Mouse (Mus musculus) CH12.LX (cell line): ENCODE results near the gene Rlbp1. TPM values are rescaled to one million over a fixed set of nuclear protein-coding genes. Genes with fewer than 3 reads are reported as not detected.
A peak's percentile ranks its signal among the peaks of the same experiment; 100 is the strongest.

ENCODE experiments used
- DNase-seq: peaks from one replicate; pipeline ENCODE4 v3.0.0-alpha.2; 2013; ENCODE audit errors: extremely low read depth
- H3K27ac ChIP-seq: 2 replicates; pipeline ENCODE4 v1.5.1; 2012; ENCODE audit warnings: low read depth, mild to moderate bottlenecking, control low read depth, moderate library complexity; ENCODE audit not compliant: insufficient read depth
- H3K27me3 ChIP-seq: replicated peaks from 2 replicates; pipeline ENCODE3; 2012; ENCODE audit warnings: inconsistent platforms
- H3K36me3 ChIP-seq, 2 experiments: replicated peaks in 1 of 2; 2 replicates each; pipeline versions ENCODE3 to v1.6.1; 2012; ENCODE audit warnings: inconsistent platforms in 1 of 2, low read length in 1 of 2, mild to moderate bottlenecking in 1 of 2, mixed read lengths in 1 of 2, moderate library complexity in 1 of 2; ENCODE audit not compliant: control insufficient read depth in 1 of 2, insufficient read depth in 1 of 2
- H3K4me1 ChIP-seq, 2 experiments: 2 replicates each; pipeline ENCODE4 v1.6.1; 2012; ENCODE audit warnings: inconsistent platforms in 1 of 2, moderate library complexity in 1 of 2; ENCODE audit not compliant: insufficient read depth in 2 of 2, control insufficient read depth in 1 of 2
- H3K4me2 ChIP-seq: 2 replicates; pipeline ENCODE4 v1.6.1; 2012; ENCODE audit warnings: low read depth, mild to moderate bottlenecking, control low read depth; ENCODE audit not compliant: poor library complexity, insufficient read depth, severe bottlenecking
- H3K4me3 ChIP-seq, 3 experiments: fragments of 150-350 bp in 1 of 3; sonication (generic) in 1 of 3; replicated peaks in 1 of 3; 2 replicates each; pipeline versions ENCODE3 to v1.5.1; 2011 to 2012; ENCODE audit warnings: low read depth in 2 of 3, low read length in 2 of 3, mild to moderate bottlenecking in 2 of 3, moderate library complexity in 2 of 3, control low read depth in 1 of 3, improper control_type of control experiment in 1 of 3, inconsistent platforms in 1 of 3, mixed read lengths in 1 of 3; ENCODE audit not compliant: poor library complexity in 1 of 3
- H3K79me2 ChIP-seq: replicated peaks from 2 replicates; pipeline ENCODE4 v1.6.1; 2012; ENCODE audit warnings: mild to moderate bottlenecking, moderate library complexity; ENCODE audit not compliant: control insufficient read depth, poor library complexity, insufficient read depth, severe bottlenecking; ENCODE audit errors: extremely low read depth
- H3K9ac ChIP-seq: 2 replicates; pipeline ENCODE4 v1.6.1; 2012; ENCODE audit warnings: low read depth, mild to moderate bottlenecking, control low read depth, moderate library complexity; ENCODE audit not compliant: insufficient read depth
- H3K9me3 ChIP-seq: replicated peaks from 2 replicates; pipeline ENCODE3; 2012; ENCODE audit warnings: low read length, inconsistent platforms, mixed read lengths
- BHLHE40 ChIP-seq: IDR thresholded peaks from 2 replicates; pipeline ENCODE4 v1.6.1; 2011; ENCODE audit warnings: mild to moderate bottlenecking, low read depth, low read length, improper control_type of control experiment
- CHD2 ChIP-seq: IDR thresholded peaks from 2 replicates; pipeline ENCODE4 v1.6.1; 2011; ENCODE audit warnings: low read length, improper control_type of control experiment
- ELF1 ChIP-seq: IDR thresholded peaks from 2 replicates; pipeline ENCODE4 v1.6.1; 2014; ENCODE audit warnings: low read depth, mild to moderate bottlenecking, inconsistent platforms, low read length, improper control_type of control experiment
- IRF4 ChIP-seq: IDR thresholded peaks from 2 replicates; pipeline ENCODE4 v1.6.1; 2014; ENCODE audit warnings: low read depth, mild to moderate bottlenecking, inconsistent platforms, low read length, improper control_type of control experiment
- JUND ChIP-seq: conservative IDR thresholded peaks from 2 replicates; pipeline ENCODE4 v1.6.1; 2011; ENCODE audit warnings: low read depth, low read length, improper control_type of control experiment
- MAX ChIP-seq: IDR thresholded peaks from 2 replicates; pipeline ENCODE4 v1.6.1; 2011; ENCODE audit warnings: low read length, improper control_type of control experiment
- MEF2A ChIP-seq: IDR thresholded peaks from 2 replicates; pipeline ENCODE4 v1.6.1; 2014; ENCODE audit warnings: low read depth, mild to moderate bottlenecking, inconsistent platforms, low read length, improper control_type of control experiment, borderline replicate concordance
- NRF1 ChIP-seq: IDR thresholded peaks from 2 replicates; pipeline ENCODE4 v1.6.1; 2014; ENCODE audit warnings: low read depth, mild to moderate bottlenecking, inconsistent platforms, low read length, improper control_type of control experiment, moderate library complexity
- SIN3A ChIP-seq: IDR thresholded peaks from 2 replicates; pipeline ENCODE4 v1.6.1; 2012; ENCODE audit warnings: low read length, improper control_type of control experiment, inconsistent platforms
- SMC3 ChIP-seq: IDR thresholded peaks from 2 replicates; pipeline ENCODE4 v1.6.1; 2011; ENCODE audit warnings: low read depth, low read length, improper control_type of control experiment
- TCF12 ChIP-seq: IDR thresholded peaks from 2 replicates; pipeline ENCODE4 v1.6.1; 2014; ENCODE audit warnings: low read depth, mild to moderate bottlenecking, inconsistent platforms, low read length, improper control_type of control experiment
- UBTF ChIP-seq: IDR thresholded peaks from 2 replicates; pipeline ENCODE4 v1.6.1; 2012; ENCODE audit warnings: low read depth, mild to moderate bottlenecking, inconsistent platforms, low read length, improper control_type of control experiment, moderate library complexity
- ZC3H11A ChIP-seq: IDR thresholded peaks from 2 replicates; pipeline ENCODE4 v1.6.1; 2012; ENCODE audit warnings: low read depth, mild to moderate bottlenecking, inconsistent platforms, low read length, improper control_type of control experiment
- ZNF384 ChIP-seq: IDR thresholded peaks from 2 replicates; pipeline ENCODE4 v1.6.1; 2012; ENCODE audit warnings: low read depth, low read length, improper control_type of control experiment, inconsistent platforms
- dilution Hi-C: fragments of 300-500 bp; cut with MboI; formaldehyde crosslinking; loops from 2 replicates; pipeline ENCODE4 v1.14.3; 2020; ENCODE audit warnings: low sequenced_read_pairs; ENCODE audit not compliant: extremely low pct_unique_long_range_greater_than_20kb, extremely low pct_ligation_motif_present
- in situ Hi-C: fragments of 300-500 bp; cut with MboI; formaldehyde crosslinking; loops from 3 replicates; pipeline ENCODE4 v1.14.3; 2019; ENCODE audit warnings: low sequenced_read_pairs, low pct_ligation_motif_present, low pct_unique_long_range_greater_than_20kb, mixed read lengths
- polyA plus RNA-seq: library from polyadenylated mRNA; unstranded; fragments of >175 nt; gene quantifications from 2 replicates; pipeline ENCODE4 v1.2.1, GENCODE M21; 2012; ENCODE audit warnings: low read depth; ENCODE audit not compliant: insufficient read length
- total RNA-seq, 2 experiments: library from RNA; depleted of rRNA; stranded (reverse); fragments of 300-350 nt in 1 of 2; fragments of >200 nt in 1 of 2; gene quantifications; 2 replicates each; pipeline ENCODE4 v1.2.3; 2012 to 2014

Gene Rlbp1
- total and polyA plus RNA-seq, 3 experiments = 2.5 to 24.2 (median 8.4) TPM

GRCm38 (mm10) chr7:79362208-79362607 is 24.6 kb downstream of the Rlbp1 start:
- Histone ChIP-seq H3K9me3 (no peaks in the 10 kb centered on the region), H3K9ac (no peak overlapping the region), H3K4me2 (no peak overlapping the region), H3K4me3 (no peak overlapping the region), H3K27me3 (no peaks in the 10 kb centered on the region), H3K27ac (no peak overlapping the region), H3K4me1 (peaks cover 0 to 19% of the 10 kb centered on the region in 2 experiments; a peak in 2 of 4 replicates), H3K79me2 (no peaks in the 10 kb centered on the region), H3K36me3 (peaks cover 23 to 67% of the 10 kb centered on the region in 2 experiments)
- dilution Hi-C loops (no loop called here), in situ Hi-C loops (loop anchor here (25.0 kb wide), 1 partner anchor 450 kb away; the partner anchor contains the start of gene Isg20)
- DNase-seq = no peak
- TF ChIP-seq JUND = no peak
- no peak for TF ChIP-seq ZC3H11A
- no peak for TF ChIP-seq CHD2
- no peak for TF ChIP-seq BHLHE40

- H3K4me2 ChIP-seq = no peak overlapping the region
- H3K27me3 ChIP-seq = no peaks in the 10 kb centered on the region
- H3K4me3 ChIP-seq = no peak overlapping the region
- no peaks in the 10 kb centered on the region for H3K79me2 ChIP-seq
- H3K9me3 ChIP-seq = no peaks in the 10 kb centered on the region
- H3K9ac ChIP-seq = no peak overlapping the region
- in situ Hi-C loops = loop anchor here (25.0 kb wide), 1 partner anchor 448 kb away; the partner anchor contains the start of gene Isg20
- no peak for DNase-seq
- peaks cover 0 to 19% of the 10 kb centered on the region in 2 experiments; a peak in 2 of 4 replicates for H3K4me1 ChIP-seq
- TF ChIP-seq TCF12 (no peak), MEF2A (peak; percentile 52; the same call in 1 of the 2 replicates)
- dilution Hi-C loops = no loop called here
- peaks cover 35 to 78% of the 10 kb centered on the region in 2 experiments for H3K36me3 ChIP-seq
- no peak overlapping the region for H3K27ac ChIP-seq
These were observed 26.8 kb downstream of the Rlbp1 start for GRCm38 (mm10) chr7:79360056-79360455.

- TF ChIP-seq SMC3 = no peak
- TF ChIP-seq ELF1 = no peak
- no peak for TF ChIP-seq UBTF
- no peak for TF ChIP-seq NRF1
- TF ChIP-seq MAX = no peak
- TF ChIP-seq SIN3A = no peak
- TF ChIP-seq JUND = no peak
- no peak for TF ChIP-seq ZNF384
- TF ChIP-seq IRF4 = no peak
These were observed 27.7 kb downstream of the Rlbp1 start for GRCm38 (mm10) chr7:79359183-79359435.

More at GRCm38 (mm10) chr7:79359183-79359435, 27.7 kb downstream of the Rlbp1 start:
- Histone ChIP-seq H3K4me2 (no peak overlapping the region), H3K9me3 (no peaks in the 10 kb centered on the region), H3K79me2 (no peaks in the 10 kb centered on the region), H3K4me3 (no peak overlapping the region), H3K36me3 (peaks cover 41 to 82% of the 10 kb centered on the region in 2 experiments), H3K27ac (no peak overlapping the region), H3K27me3 (no peaks in the 10 kb centered on the region), H3K9ac (no peak overlapping the region), H3K4me1 (peaks cover 0 to 19% of the 10 kb centered on the region in 2 experiments; a peak in 2 of 4 replicates)
- in situ Hi-C loops (loop anchor here (25.0 kb wide), 1 partner anchor 447 kb away; the partner anchor contains the start of gene Isg20), dilution Hi-C loops (no loop called here)
- no peak for DNase-seq
